In genomic region chr17:50658901-50659300, GRCm38 (mm10) we compare ENCODE assay signal across 18 mouse cellular contexts.
"Had no signal": no experiment of that assay in that cellular context is flagged by ENCODE, and none has a peak within 500 bp of the region (broad histone marks: within the 10 kb centered on the region; RNA-seq: fewer than 3 reads in every experiment).

No protein-coding gene starts in this region.

- H3K4me2 ChIP-seq: liver, embryonic 15.5 days; lung, embryonic 15.5 days; midbrain, embryonic 12.5 days; neural tube, embryonic 12.5 days; stomach, embryonic 15.5 days had no signal

- H3K27ac ChIP-seq: liver, embryonic 15.5 days; lung, embryonic 15.5 days; macrophage; midbrain, embryonic 12.5 days; neural tube, embryonic 12.5 days; stomach, embryonic 15.5 days; stomach, postnatal 0 days had no signal

- H3K36me3 ChIP-seq: liver, embryonic 15.5 days; lung, embryonic 15.5 days; midbrain, embryonic 12.5 days; neural tube, embryonic 12.5 days; stomach, embryonic 15.5 days had no signal

- H3K27me3 ChIP-seq: liver, embryonic 15.5 days; lung, embryonic 15.5 days; midbrain, embryonic 12.5 days; neural tube, embryonic 12.5 days; stomach, embryonic 15.5 days had no signal

- H3K4me3 ChIP-seq: liver, embryonic 15.5 days; lung, embryonic 15.5 days; megakaryocyte, embryonic 14.5 days; midbrain, embryonic 12.5 days; neural tube, embryonic 12.5 days; stomach, embryonic 15.5 days had no signal

- ATAC-seq: liver, postnatal 0 days; lung, postnatal 0 days had no signal

- DNase-seq: liver, postnatal 0 days; lung, adult 2 months; lung, postnatal 14 days; lung, postnatal 36 days; midbrain, embryonic 14.5 days; right cerebral cortex, postnatal 14 days; thymus, adult 2 months; thymus, postnatal 25 days; thymus, postnatal 4 days had no signal

- H3K9me3 ChIP-seq: liver, embryonic 15.5 days; lung, embryonic 15.5 days; megakaryocyte, embryonic 14.5 days; midbrain, embryonic 12.5 days; neural tube, embryonic 12.5 days; stomach, embryonic 15.5 days had no signal

- H3K4me1 ChIP-seq: liver, embryonic 15.5 days; megakaryocyte, embryonic 14.5 days; neural tube, embryonic 12.5 days; stomach, embryonic 15.5 days had no signal

- H3K9ac ChIP-seq: liver, embryonic 15.5 days; liver, postnatal 0 days; lung, embryonic 15.5 days; midbrain, embryonic 12.5 days; neural tube, embryonic 12.5 days; stomach, embryonic 15.5 days had no signal
